Mouse (Mus musculus): ENCODE results near the gene Pik3cb.

The Pik3cb gene

DNA sequence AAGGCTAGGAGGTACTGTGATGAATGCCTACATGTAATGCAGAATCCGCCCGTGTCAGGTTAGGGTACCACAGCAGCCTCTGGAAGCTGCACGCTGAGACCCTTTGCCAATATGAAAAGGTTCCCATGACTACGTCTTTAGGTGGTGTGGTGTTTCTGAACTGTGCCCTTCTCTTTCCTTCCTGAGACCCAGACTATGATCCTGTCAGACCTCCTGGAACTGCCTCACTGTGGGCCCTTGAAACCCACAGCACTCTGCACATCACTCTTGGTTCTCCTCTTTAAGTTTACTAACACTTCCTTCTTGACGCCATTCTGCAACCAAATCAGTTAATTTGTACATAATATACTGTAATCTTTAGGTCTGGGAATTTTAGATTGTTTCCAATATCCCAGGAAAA is 58.7 kb downstream of the Pik3cb start:
- DNase-seq (ENCODE audit: low spot score): no peak

DNA sequence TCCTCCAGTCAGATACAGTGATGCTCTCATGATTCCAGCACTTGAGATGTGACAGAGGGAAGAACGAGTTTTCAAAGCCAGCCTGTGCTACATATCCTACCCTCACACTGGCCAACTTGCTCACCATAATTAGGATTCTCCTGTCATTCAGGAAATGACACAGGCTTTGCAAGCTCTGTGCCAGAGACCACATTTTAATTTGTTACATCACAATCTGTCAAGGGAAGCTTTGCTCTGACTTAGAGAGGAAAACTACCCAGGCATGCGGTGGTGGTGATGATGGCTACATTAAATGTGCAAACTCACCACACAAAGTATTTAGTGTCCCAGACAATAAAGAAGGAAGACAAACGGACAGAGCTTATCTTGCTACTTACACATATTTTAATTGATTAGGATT is 59.1 kb downstream of the Pik3cb start:
- no peak for DNase-seq (ENCODE audit: low spot score)

DNA sequence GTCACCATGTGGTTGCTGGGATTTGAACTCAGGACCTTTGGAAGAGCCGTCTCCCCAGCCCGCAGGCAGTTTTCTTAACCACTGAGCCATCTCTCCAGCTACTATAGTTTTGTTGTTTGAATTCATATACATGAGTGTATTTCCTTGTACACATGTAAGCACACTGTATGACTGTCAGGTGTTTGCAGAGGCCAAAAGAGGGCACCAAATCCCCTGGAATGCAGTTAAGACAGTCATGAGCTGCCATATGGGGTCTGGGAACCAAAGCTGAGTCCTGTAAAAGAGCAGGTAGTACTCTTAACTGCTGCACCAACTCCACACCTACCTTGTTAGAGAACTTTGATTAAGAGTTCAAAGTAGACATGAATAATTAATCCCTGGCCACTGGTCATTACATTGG is 59.8 kb downstream of the Pik3cb start:
- DNase-seq (ENCODE audit: low spot score): no peak

GRCm38 (mm10) chr9:99074462-99074861 is 66.0 kb downstream of the Pik3cb start:
- DNase-seq (ENCODE audit: low spot score): no peak

DNA sequence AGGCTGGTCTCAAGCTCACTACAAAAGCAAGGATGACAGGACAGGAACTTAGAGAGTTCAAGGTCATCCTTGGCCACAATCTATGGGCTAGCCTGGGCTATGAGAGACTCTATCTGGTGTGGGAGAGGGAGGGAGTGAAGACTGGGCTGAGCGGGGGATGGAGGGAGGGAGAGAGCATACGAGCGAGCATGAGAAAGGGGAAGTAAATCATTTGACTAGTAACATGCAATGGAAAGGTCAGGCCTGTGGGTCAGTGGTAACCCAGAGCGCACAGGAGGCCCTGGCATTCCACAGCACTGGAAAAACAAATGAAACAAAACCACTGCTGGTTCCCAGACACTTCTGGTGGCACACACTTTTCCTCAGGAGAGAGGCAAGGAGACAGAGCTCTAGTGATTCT is 67.9 kb downstream of the Pik3cb start:
- peak; percentile 51 for DNase-seq (ENCODE audit: low spot score)

GRCm38 (mm10) chr9:99065311-99065710 is 75.1 kb downstream of the Pik3cb start:
- DNase-seq (ENCODE audit: low spot score): no peak

DNA sequence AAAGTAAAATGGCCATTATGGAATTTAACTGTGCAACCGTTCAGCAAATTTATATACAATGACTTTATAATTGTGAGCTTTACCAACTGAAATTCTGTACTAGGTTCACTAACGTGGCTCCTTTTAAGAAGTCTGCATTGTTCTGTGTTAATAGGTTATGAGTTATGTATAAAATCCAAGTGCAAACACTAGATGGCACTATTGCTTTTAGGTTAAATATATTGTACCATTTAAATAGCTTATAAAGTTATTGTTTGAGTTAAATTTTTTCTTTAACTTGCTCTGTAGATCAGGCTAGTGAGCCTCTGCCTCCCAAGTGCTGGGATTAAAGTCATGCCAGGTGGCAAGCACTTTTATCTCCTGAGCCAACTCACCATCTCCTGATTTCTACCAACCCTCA is 76.2 kb downstream of the Pik3cb start:
- peak; percentile 71 for DNase-seq (ENCODE audit: low spot score)

DNA sequence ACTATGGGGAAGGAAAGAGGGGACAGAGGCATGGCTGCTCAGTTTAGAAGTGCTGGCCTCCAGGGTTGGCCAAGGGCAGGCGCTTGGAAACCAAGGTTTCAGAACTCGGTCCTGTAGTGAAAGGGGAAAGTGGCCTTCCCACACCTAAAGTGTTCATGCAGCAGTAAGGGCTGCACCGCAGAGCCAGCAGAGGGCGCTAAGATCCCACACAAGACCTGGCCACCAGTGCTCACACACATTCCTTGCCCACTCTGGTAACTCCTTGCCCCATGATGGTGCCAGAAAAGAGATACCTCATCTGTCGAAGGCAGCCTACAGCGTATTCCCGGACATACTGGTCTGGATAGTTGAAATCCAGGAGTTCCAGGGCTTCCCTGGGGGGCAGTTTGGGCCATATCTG is 77.9 kb downstream of the Pik3cb start:
- peak; percentile 81 for DNase-seq (ENCODE audit: low spot score)

GRCm38 (mm10) chr9:99057751-99058150 is 82.7 kb downstream of the Pik3cb start:
- DNase-seq (ENCODE audit: low spot score): no peak

DNA sequence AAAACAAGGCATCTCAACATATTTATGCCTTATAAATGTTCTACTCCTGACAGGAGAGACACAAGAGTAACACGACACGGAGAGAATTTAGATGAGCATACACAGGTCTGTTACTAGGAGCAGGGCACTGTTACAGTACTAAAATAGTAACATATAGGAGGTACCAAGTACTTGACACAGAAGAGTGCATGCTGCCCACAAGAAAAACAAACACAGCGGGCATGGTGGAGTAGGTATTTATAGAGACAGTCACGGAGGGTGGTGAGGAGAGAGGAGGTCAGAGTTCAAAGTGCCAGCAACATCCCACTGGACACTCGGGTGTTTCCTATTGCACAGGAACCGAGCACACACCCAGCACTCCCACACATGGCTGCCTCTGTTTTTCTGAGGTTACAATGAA is 90.7 kb downstream of the Pik3cb start:
- DNase-seq (ENCODE audit: low spot score): no peak

- DNase-seq (ENCODE audit: low spot score): no peak
Measured at GRCm38 (mm10) chr9:99048724-99049250, 91.6 kb downstream of the Pik3cb start.

- DNase-seq (ENCODE audit: low spot score): no peak
Measured at GRCm38 (mm10) chr9:99044761-99045160, 95.7 kb downstream of the Pik3cb start.

DNA sequence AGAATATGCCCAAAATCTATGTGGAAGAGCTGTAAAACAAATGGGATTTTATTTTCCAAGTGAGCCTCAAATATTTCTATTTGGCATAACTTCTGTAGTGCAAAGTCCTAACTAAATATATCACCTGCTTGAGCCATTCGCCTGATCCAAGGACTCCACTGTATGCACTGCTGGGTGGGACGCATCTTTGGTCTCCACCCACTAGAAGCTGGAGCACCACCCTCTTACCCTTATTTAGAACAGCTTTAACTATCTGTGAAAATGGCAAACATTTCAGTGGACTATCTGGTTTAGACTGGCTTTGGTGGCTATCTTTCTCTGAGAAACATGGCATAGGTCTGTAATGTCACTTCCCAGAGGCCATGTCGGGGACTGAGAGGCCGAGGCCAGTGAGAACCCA is 97.8 kb downstream of the Pik3cb start:
- no peak for DNase-seq (ENCODE audit: low spot score)

DNA sequence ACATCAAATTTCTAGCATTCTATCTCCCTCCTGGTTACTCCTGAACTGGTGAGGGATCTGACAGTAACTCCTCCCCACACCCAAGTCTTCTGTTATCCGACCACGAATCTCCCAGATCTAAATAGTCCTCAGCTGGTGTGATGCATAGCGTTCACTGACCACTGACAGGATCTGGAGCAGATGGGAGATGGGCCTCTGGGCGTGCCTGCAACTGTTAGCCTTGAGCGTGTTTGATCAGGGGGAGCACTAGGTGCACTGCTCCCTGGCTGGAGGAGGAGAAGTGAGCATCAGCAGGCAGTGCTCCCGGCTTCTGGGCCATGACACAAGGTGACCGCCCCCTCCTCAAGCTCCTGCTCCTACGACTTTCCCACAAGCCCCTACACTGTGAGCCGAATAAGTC is 98.4 kb downstream of the Pik3cb start:
- DNase-seq (ENCODE audit: low spot score): no peak

DNA sequence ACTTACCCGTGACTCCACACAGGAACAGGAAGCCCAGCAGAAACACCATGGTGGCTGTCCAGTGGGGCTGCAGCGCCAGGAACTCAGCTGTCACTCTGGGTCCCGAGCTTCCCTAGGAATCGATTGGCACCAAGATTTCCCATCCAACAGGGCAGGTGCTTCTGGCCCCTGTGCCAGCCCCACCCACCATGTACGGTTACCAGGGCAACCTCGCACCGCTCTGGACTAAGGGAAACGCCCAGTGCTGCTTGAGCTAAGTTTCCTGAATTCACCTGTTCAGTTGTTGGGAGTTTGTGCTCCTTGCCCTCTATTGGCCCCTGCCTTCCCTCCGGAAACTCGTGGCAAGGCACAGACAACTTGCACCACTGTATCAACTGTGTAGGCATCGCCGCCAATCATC is 104.8 kb downstream of the Pik3cb start, which contains the start of gene Gm1123:
Gm1123 (minus strand) TSS at position 141 of the 400 bp plus-strand sequence.
- no peak for DNase-seq (ENCODE audit: low spot score)

DNA sequence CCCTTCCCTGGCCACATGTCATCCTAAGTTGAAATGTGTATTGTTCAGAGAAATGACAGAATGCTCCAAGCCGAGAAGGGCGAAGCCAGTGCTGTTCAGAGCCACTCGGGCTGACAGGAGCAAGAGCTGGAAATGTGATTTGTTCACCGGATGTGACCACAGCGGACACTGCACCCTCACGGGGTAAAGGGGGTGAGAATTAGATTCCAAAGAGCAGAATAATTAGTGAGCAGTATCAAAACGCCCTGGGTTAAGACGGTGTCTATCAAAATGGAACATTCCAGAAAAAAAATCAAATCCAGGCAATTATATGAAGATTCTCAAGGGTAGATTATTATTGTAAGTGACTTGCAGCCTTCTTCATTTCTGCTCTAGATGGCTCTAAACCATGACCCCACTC is 106.3 kb downstream of the Pik3cb start:
- DNase-seq (ENCODE audit: low spot score): no peak

- no peak for DNase-seq (ENCODE audit: low spot score)
Measured at GRCm38 (mm10) chr9:99032031-99032430, 108.4 kb downstream of the Pik3cb start.

- no peak for DNase-seq (ENCODE audit: low spot score)
Measured at GRCm38 (mm10) chr9:99021751-99022150, 118.7 kb downstream of the Pik3cb start.

DNA sequence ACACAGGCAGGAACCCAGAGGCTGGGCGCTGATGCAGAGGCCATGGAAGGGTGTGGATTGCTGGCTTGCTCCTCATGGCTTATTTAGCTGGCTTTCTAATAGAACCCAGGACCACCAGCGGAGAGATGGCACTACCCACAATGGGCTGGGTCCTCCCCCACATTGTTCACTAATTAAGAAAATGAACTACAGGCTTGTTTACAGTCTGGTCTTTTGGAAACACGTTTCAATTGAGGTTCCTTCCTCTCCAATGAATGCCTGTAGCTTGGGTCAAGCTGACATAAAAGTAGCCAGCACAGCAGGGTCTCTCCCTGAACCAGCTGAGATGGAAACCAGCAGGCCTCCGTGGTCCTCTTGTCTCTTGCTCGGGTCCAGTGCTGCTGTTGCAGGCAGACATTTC is 119.3 kb downstream of the Pik3cb start:
- no peak for DNase-seq (ENCODE audit: low spot score)

DNA sequence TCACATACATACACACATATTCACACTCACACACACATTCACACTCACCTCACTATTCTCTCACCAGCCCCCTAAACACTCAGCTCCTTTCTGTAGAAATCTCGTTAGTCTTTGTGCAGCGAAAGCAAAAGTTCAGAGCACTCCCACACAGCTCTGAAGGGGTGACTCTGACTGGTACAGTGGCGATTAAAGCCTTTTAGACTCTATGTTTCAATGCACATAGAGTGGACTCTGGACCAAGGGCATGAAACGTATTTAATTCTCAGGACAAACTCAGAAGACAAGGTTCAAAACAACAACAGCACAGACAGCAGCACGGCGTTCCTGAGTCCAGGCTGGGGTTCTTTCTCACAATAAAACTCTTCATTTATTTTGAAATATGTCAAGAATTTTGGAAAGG is 122.7 kb downstream of the Pik3cb start:
- no peak for DNase-seq (ENCODE audit: low spot score)

DNA sequence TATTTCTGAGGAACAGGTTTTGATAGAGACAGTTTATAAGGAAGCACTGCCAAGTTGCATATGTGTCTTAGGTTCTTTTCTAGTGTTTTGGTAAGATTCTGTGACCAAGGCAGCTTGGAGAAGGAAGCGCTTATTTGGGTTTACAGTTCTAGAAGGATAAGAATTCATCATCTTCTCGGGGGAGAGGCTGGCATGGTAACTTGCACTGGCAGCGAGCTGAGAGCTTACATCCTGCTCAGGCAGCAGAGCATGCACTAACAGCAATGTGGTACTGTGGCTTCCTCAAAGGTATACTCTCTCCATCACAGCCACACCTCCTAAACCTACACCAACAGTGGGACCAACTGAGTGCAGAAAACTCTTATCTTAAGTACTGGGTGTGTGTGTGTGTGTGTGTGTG is 123.7 kb downstream of the Pik3cb start:
- no peak for DNase-seq (ENCODE audit: low spot score)

GRCm38 (mm10) chr9:99016301-99016700 is 124.1 kb downstream of the Pik3cb start:
- no peak for DNase-seq (ENCODE audit: low spot score)

DNA sequence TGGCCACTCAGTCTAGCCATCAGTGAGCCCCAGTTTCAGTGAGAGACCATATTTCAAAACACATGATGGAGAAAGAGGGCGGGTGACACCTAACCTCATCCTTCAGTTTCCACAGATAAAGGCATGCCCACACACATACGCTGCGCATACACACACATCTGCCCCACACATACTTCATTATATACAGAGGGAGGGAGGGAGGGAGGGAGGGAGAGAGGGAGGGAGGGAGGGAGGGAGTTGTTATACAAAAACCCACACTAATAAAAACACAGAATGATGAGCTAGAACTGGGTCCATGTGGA is 130.6 kb downstream of the Pik3cb start:
- DNase-seq (ENCODE audit: low spot score): no peak

GRCm38 (mm10) chr9:99009069-99009897 is 131.1 kb downstream of the Pik3cb start:
- DNase-seq (ENCODE audit: low spot score): no peak

All from embryo, embryonic 10.5 days (tissue).